Mouse (Mus musculus): ENCODE results near the gene Mst1r. TPM values are rescaled to one million over a fixed set of nuclear protein-coding genes. Genes with fewer than 3 reads are reported as not detected.

The Mst1r gene
- polyA plus RNA-seq, 1 experiment from 2014 or later: 5.2 TPM

GRCm38 (mm10) chr9:107914764-107915420 lies 8.2 kb downstream of the Mst1r start:
- H3K36me3 ChIP-seq: no peaks in the 10 kb centered on the region
- H3K4me3 ChIP-seq: no peak overlapping the region
- peaks cover 29% of the 10 kb centered on the region for H3K4me1 ChIP-seq (replicated peaks)
- WGBS: 68% methylated on average over 16 of the region's 16 CpGs
- H3K4me2 ChIP-seq: no peak overlapping the region
- H3K9me3 ChIP-seq (replicated peaks): no peaks in the 10 kb centered on the region
- ATAC-seq (ENCODE audit: insufficient number of reproducible peaks, low FRiP score): no peak
- no peak overlapping the region for H3K27ac ChIP-seq (ENCODE audit: poor library complexity, severe bottlenecking)
- no peak overlapping the region for H3K9ac ChIP-seq
- H3K27me3 ChIP-seq (replicated peaks): peaks cover 44% of the 10 kb centered on the region

- no peak for ATAC-seq (ENCODE audit: insufficient number of reproducible peaks, low FRiP score)
- no peak overlapping the region for H3K4me3 ChIP-seq
- peaks cover 39% of the 10 kb centered on the region for H3K27me3 ChIP-seq (replicated peaks)
- WGBS: 31% methylated on average over 13 of the region's 13 CpGs
- H3K4me1 ChIP-seq (replicated peaks): peaks cover 17% of the 10 kb centered on the region
- H3K27ac ChIP-seq (ENCODE audit: poor library complexity, severe bottlenecking): no peak overlapping the region
- no peaks in the 10 kb centered on the region for H3K36me3 ChIP-seq
- H3K9me3 ChIP-seq (replicated peaks): no peaks in the 10 kb centered on the region
- no peak overlapping the region for H3K4me2 ChIP-seq
- H3K9ac ChIP-seq: no peak overlapping the region
Observed at GRCm38 (mm10) chr9:107917895-107918608, 11.4 kb downstream of the Mst1r start.

DNA sequence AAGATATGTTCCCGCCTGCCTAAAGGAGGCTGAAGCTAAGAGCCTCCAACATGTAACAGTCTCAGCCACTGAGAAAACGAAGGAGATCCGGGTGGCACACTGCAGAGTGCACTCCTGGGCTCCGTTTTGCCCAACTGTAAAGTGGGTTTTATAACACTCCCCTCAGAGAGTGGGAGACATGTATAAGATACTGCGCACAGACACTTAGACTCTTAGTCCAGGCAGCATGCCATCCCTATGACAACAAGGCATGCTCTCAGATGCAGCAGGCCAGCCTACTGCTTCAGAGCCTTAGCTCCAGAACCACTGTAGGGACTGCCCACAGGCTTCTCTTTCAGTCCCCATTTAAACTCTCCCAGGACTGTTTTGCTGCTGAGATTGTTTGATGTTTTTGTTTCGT lies 12.2 kb downstream of the Mst1r start:
- no peak for ATAC-seq (ENCODE audit: insufficient number of reproducible peaks, low FRiP score)
- Histone ChIP-seq H3K36me3 (no peaks in the 10 kb centered on the region), H3K4me3 (no peak overlapping the region), H3K27me3 (replicated peaks) (peaks cover 39% of the 10 kb centered on the region), H3K4me2 (no peak overlapping the region), H3K9ac (no peak overlapping the region), H3K27ac (ENCODE audit: poor library complexity, severe bottlenecking) (no peak overlapping the region), H3K9me3 (replicated peaks) (no peaks in the 10 kb centered on the region), H3K4me1 (replicated peaks) (peaks cover 22% of the 10 kb centered on the region)
- WGBS: 67% methylated on average over 6 of the region's 6 CpGs

GRCm38 (mm10) chr9:107919441-107919840 lies 12.8 kb downstream of the Mst1r start:
- Histone ChIP-seq H3K9ac (no peak overlapping the region), H3K36me3 (no peaks in the 10 kb centered on the region), H3K27me3 (replicated peaks) (peaks cover 34% of the 10 kb centered on the region), H3K4me1 (replicated peaks) (peaks cover 27% of the 10 kb centered on the region), H3K27ac (ENCODE audit: poor library complexity, severe bottlenecking) (no peak overlapping the region), H3K4me3 (no peak overlapping the region), H3K9me3 (replicated peaks) (no peaks in the 10 kb centered on the region), H3K4me2 (no peak overlapping the region)
- whole genome bisulfite sequencing: 73% methylated on average over 5 of the region's 5 CpGs
- ATAC-seq (ENCODE audit: insufficient number of reproducible peaks, low FRiP score): no peak

- Histone ChIP-seq H3K36me3 (no peaks in the 10 kb centered on the region), H3K4me3 (no peak overlapping the region), H3K9ac (no peak overlapping the region), H3K9me3 (replicated peaks) (no peaks in the 10 kb centered on the region), H3K4me1 (replicated peaks) (peaks cover 48% of the 10 kb centered on the region), H3K27me3 (replicated peaks) (no peaks in the 10 kb centered on the region), H3K4me2 (no peak overlapping the region), H3K27ac (ENCODE audit: poor library complexity, severe bottlenecking) (no peak overlapping the region)
- 0 out of 2 replicates have a peak, but pooled peaks have one; percentile 41 for ATAC-seq (ENCODE audit: insufficient number of reproducible peaks, low FRiP score)
- 31% methylated on average over 7 of the region's 7 CpGs for WGBS
Observed at GRCm38 (mm10) chr9:107923021-107923420, 16.3 kb downstream of the Mst1r start.

DNA sequence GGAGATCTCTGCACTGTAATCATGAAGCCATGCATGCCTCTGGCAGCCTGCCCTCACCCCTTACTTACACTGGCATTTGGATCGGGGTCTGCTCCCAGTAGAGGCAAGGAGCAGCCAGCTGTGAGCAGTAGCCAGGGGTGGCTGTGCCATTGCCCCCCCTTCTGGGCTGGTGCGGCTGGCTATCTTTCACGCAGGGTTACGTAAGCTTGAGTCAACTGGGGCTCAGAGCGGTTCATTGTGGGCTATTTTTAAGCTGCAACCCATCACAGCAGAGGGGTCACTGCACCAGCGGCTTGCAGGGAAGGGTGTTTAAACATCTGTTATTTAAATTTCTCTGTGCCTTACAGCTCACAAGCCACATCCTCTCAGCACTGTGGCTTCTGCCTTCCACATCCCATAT lies 17.3 kb downstream of the Mst1r start:
- no peaks in the 10 kb centered on the region for H3K27me3 ChIP-seq (replicated peaks)
- H3K4me2 ChIP-seq: 0 out of 2 replicates have a peak overlapping the region, but pooled peaks have one; percentile 17
- no peak overlapping the region for H3K27ac ChIP-seq (ENCODE audit: poor library complexity, severe bottlenecking)
- H3K4me1 ChIP-seq (replicated peaks): peaks cover 49% of the 10 kb centered on the region
- H3K36me3 ChIP-seq: no peaks in the 10 kb centered on the region
- H3K9me3 ChIP-seq (replicated peaks): no peaks in the 10 kb centered on the region
- WGBS: 25% methylated on average over 6 of the region's 6 CpGs
- no peak for ATAC-seq (ENCODE audit: insufficient number of reproducible peaks, low FRiP score)
- H3K9ac ChIP-seq: no peak overlapping the region
- H3K4me3 ChIP-seq: no peak overlapping the region

DNA sequence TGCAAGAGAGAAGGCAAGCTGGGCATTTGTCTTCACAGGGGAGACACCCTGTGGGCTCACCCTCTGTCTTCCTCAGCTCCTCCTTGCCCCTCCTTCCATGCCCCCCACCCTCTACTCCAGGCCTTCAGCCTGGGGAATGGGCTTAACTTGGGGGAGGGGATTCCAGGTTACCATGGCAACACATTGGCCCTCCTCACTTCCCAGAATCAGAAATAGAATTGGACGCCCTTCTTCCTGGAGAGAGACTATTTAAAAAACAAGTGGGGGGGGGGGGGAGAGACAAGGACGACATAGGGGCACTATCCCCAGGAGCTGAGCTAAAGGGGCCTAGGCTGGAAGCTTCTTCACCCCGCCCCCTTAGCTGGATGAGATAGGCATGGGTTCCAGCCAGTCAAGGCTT lies 18.6 kb downstream of the Mst1r start:
- Histone ChIP-seq H3K27me3 (replicated peaks) (0 out of 2 replicates have a peak, but pooled peaks cover under 1% of the 10 kb centered on the region), H3K36me3 (no peaks in the 10 kb centered on the region), H3K4me2 (no peak overlapping the region), H3K9ac (no peak overlapping the region), H3K9me3 (replicated peaks) (no peaks in the 10 kb centered on the region), H3K4me1 (replicated peaks) (peaks cover 50% of the 10 kb centered on the region), H3K4me3 (no peak overlapping the region), H3K27ac (ENCODE audit: poor library complexity, severe bottlenecking) (no peak overlapping the region)
- 34% methylated on average over 3 of the region's 3 CpGs for WGBS
- ATAC-seq (ENCODE audit: insufficient number of reproducible peaks, low FRiP score): no peak

DNA sequence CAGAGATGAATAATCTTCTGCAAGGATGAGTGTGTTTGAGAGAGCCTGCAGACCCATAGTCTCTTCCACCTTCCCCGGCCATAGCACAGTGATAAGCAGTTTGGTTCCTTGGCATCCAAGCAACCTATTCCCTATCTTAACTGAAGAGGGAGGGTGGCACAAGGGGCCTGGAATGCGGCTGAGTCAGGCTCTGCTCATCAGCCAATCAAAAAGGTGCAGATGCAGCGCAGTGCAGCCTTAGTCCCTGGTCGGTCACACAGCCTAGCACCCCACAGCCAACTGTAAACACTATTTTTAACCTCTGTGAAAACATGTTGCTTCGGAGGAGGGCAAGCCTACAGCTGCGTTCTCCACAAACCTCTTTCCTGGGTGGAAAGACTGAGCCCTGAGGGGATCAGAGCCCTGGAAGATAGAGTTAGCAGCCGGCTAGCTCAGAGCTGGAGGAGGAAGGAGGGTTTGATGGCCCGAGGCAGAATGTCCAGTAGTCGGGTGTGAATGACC lies 20.3 kb downstream of the Mst1r start:
- WGBS: 16% methylated on average over 9 of the region's 9 CpGs
- H3K4me3 ChIP-seq: no peak overlapping the region
- 0 out of 2 replicates have a peak, but pooled peaks cover 4% of the 10 kb centered on the region for H3K27me3 ChIP-seq (replicated peaks)
- peak; percentile 5; the same call in 1 of the 2 replicates for ATAC-seq (ENCODE audit: insufficient number of reproducible peaks, low FRiP score)
- H3K9me3 ChIP-seq (replicated peaks): no peaks in the 10 kb centered on the region
- peak overlapping the region; percentile 11 for H3K4me2 ChIP-seq
- no peaks in the 10 kb centered on the region for H3K36me3 ChIP-seq
- H3K27ac ChIP-seq (ENCODE audit: poor library complexity, severe bottlenecking): no peak overlapping the region
- H3K4me1 ChIP-seq (replicated peaks): peaks cover 50% of the 10 kb centered on the region
- H3K9ac ChIP-seq: no peak overlapping the region

- Histone ChIP-seq H3K27ac (ENCODE audit: poor library complexity, severe bottlenecking) (no peak overlapping the region), H3K27me3 (replicated peaks) (0 out of 2 replicates have a peak, but pooled peaks cover 4% of the 10 kb centered on the region), H3K9ac (no peak overlapping the region), H3K36me3 (no peaks in the 10 kb centered on the region), H3K4me2 (no peak overlapping the region), H3K9me3 (replicated peaks) (no peaks in the 10 kb centered on the region), H3K4me3 (no peak overlapping the region), H3K4me1 (replicated peaks) (peaks cover 50% of the 10 kb centered on the region)
- ATAC-seq (ENCODE audit: insufficient number of reproducible peaks, low FRiP score): no peak
- WGBS: 58% methylated on average over 5 of the region's 5 CpGs
Observed at GRCm38 (mm10) chr9:107927749-107928148, 21.1 kb downstream of the Mst1r start.

DNA sequence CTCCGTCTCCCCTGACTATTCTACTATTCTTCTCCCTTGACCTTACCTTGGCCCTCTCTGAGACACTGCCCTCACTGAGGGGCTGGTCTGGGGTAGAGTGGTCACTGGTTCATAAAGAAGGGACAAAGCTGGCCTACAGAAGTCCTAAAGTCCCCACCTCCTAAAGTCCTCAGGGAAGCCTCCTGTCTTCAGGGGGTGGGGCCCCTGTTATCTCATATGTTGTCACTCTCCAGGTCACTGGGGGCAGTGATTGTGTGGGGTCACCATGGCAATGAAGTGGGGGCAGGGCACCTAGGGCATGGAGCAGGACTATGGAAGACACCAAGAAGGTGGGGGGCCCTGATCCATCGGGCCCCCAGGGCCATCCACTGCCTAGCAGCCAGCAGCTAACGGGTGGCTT lies 21.5 kb downstream of the Mst1r start, which contains the start of gene Actl11:
Gene Actl11, plus strand, starts transcription at position 301 of the 400 bp plus-strand sequence.
- WGBS: 64% methylated on average over 3 of the region's 3 CpGs
- ATAC-seq (ENCODE audit: insufficient number of reproducible peaks, low FRiP score): no peak

DNA sequence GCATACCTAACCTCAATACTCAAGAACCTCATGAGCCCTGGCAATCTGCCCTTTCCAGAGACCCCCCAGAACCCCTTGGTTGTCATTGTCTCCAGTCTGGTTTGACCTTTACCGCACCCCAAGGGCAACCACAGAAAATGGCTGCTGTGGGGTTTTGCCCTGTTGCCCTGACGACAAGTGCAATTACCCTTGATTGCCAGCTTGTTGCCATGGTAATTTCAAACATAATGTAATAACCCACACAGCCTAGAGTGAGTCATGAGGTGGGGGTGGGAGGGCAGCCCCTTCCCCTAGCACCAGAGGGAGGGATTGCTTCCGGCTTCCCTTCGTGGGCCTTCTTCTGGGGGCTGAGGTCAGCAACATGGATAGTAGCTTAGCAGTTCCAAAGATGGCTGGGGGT lies 25.5 kb downstream of the Mst1r start:
- Histone ChIP-seq H3K27ac (ENCODE audit: poor library complexity, severe bottlenecking) (no peak overlapping the region), H3K36me3 (no peaks in the 10 kb centered on the region), H3K9me3 (replicated peaks) (no peaks in the 10 kb centered on the region), H3K9ac (no peak overlapping the region), H3K4me2 (no peak overlapping the region), H3K27me3 (replicated peaks) (peaks cover 43% of the 10 kb centered on the region), H3K4me3 (no peak overlapping the region), H3K4me1 (replicated peaks) (peaks cover 33% of the 10 kb centered on the region)
- 73% methylated on average over 4 of the region's 4 CpGs for WGBS
- ATAC-seq (ENCODE audit: insufficient number of reproducible peaks, low FRiP score): no peak

More for the DNA sequence above, 21.5 kb downstream of the Mst1r start, which contains the start of gene Actl11:
- H3K4me1 ChIP-seq (replicated peaks): peaks cover 49% of the 10 kb centered on the region
- H3K27me3 ChIP-seq (replicated peaks): 0 out of 2 replicates have a peak, but pooled peaks cover 5% of the 10 kb centered on the region
- H3K36me3 ChIP-seq: no peaks in the 10 kb centered on the region
- no peak within 1 kb of the TSS for H3K4me3 ChIP-seq
- H3K4me2 ChIP-seq: no peak within 1 kb of the TSS
- H3K9me3 ChIP-seq (replicated peaks): no peaks in the 10 kb centered on the region
- H3K27ac ChIP-seq (ENCODE audit: poor library complexity, severe bottlenecking): no peak within 1 kb of the TSS
- no peak within 1 kb of the TSS for H3K9ac ChIP-seq

Measured in heart, embryonic 12.5 days (tissue).